Mouse (Mus musculus): ENCODE data around the gene Olfr1113.
"Not testable (repeated sequence)": the region's sequence is repeated elsewhere in the genome, so short reads cannot be mapped to it uniquely, and the experiment has no call there.

The Olfr1113 gene

GRCm38 (mm10) chr2:87208670-87209069 lies at the start of gene Olfr1113:
Gene Olfr1113, plus strand, starts transcription at chr2:87208970.
- DNase-seq, result no peak

GRCm38 (mm10) chr2:87167731-87168130 lies 41.0 kb upstream of the Olfr1113 start:
- DNase-seq, result not testable (repeated sequence)

- no peak for DNase-seq
Observed at GRCm38 (mm10) chr2:87187498-87187897, 21.3 kb upstream of the Olfr1113 start, which contains the start of gene Olfr1112. Gene Olfr1112, plus strand, starts transcription at chr2:87187798.

- no peak for DNase-seq
Observed at GRCm38 (mm10) chr2:87247713-87248112, 38.9 kb downstream of the Olfr1113 start, which contains the start of gene Olfr1115. Gene Olfr1115, plus strand, starts transcription at chr2:87248013.

All from layer of hippocampus, adult 9-11 months (tissue).